Mouse (Mus musculus) thymus, adult 2 months (tissue): ENCODE measurements around the gene Tmem263. TPM values are rescaled to one million over a fixed set of nuclear protein-coding genes. Genes with fewer than 3 reads are reported as not detected.

Source experiments
- DNase-seq: peaks from one replicate; pipeline ENCODE4 v3.0.0; 2021
- H3K27ac ChIP-seq: fragments of 200-500 bp; 2 replicates; pipeline ENCODE4 v1.5.1; 2012; ENCODE audit warnings: low read length, control low read depth; ENCODE audit not compliant: control insufficient read depth, insufficient read depth
- H3K27me3 ChIP-seq: fragments of 200-500 bp; 2 replicates; pipeline ENCODE4 v1.6.1; 2012; ENCODE audit warnings: mild to moderate bottlenecking, low read length, moderate library complexity, mixed read lengths; ENCODE audit not compliant: control insufficient read depth, insufficient read depth
- H3K36me3 ChIP-seq: fragments of 200-500 bp; 2 replicates; pipeline ENCODE4 v1.6.1; 2012; ENCODE audit warnings: mild to moderate bottlenecking, low read length, moderate library complexity; ENCODE audit not compliant: control insufficient read depth, insufficient read depth
- H3K4me1 ChIP-seq: fragments of 200-500 bp; replicated peaks from 2 replicates; pipeline ENCODE4 v1.6.1; 2012; ENCODE audit warnings: low read length; ENCODE audit not compliant: control insufficient read depth, insufficient read depth
- H3K4me3 ChIP-seq: fragments of 200-500 bp; 2 replicates; pipeline ENCODE4 v1.5.1; 2012; ENCODE audit warnings: mild to moderate bottlenecking, low read length, control low read depth, moderate library complexity; ENCODE audit not compliant: control insufficient read depth, insufficient read depth
- CTCF ChIP-seq: fragments of 200-500 bp; IDR thresholded peaks from 2 replicates; pipeline ENCODE4 v1.5.1; 2012; ENCODE audit warnings: mild to moderate bottlenecking, control low read depth, low read length, moderate library complexity, borderline replicate concordance; ENCODE audit not compliant: control insufficient read depth, poor library complexity, insufficient read depth; ENCODE audit errors: extremely low read depth
- POLR2A ChIP-seq: fragments of 200-500 bp; IDR thresholded peaks from 2 replicates; pipeline ENCODE4 v1.6.1; 2012; ENCODE audit warnings: mild to moderate bottlenecking, low read length, control low read depth, moderate library complexity; ENCODE audit not compliant: control insufficient read depth, poor library complexity, insufficient read depth; ENCODE audit errors: extremely low read depth
- WGBS: fragments of 180-500 bp; shearing (Covaris S2); methylation state at CpG from one replicate; pipeline ENCODE4 v1.1.7; 2018; 5-methylcytosine and 5-hydroxymethylcytosine counted together
- polyA plus RNA-seq: library from polyadenylated mRNA; depleted of rRNA; stranded (reverse); fragments of >200 nt; gene quantifications from 2 replicates; pipeline ENCODE4 v1.2.3, GENCODE M21; 2012; rRNA removed

The Tmem263 gene
- polyA plus RNA-seq, 1 experiment: 6.1 TPM

GRCm38 (mm10) chr10:85165306-85165705 is 62.9 kb downstream of the Tmem263 start:
- peaks cover 14% of the 10 kb centered on the region for H3K4me1 ChIP-seq
- 96% methylated on average over 5 of the region's 5 CpGs for WGBS
- H3K4me3 ChIP-seq: no peak overlapping the region
- no peak for DNase-seq
- H3K27ac ChIP-seq: no peak overlapping the region
- H3K36me3 ChIP-seq: no peaks in the 10 kb centered on the region
- no peaks in the 10 kb centered on the region for H3K27me3 ChIP-seq
- no peak for TF ChIP-seq POLR2A
- no peak for TF ChIP-seq CTCF

Other genes starting within 250 kb of the Tmem263 start
- gene Ric8b, start 185.0 kb upstream of the Tmem263 start, polyA plus RNA-seq: 15.0 and 17.6 TPM in 2 replicates
- gene Fhl4, start 132 bp upstream of the Tmem263 start, polyA plus RNA-seq: 0.78 and 0.98 TPM in 2 replicates
- 8.0 and 8.1 TPM in 2 replicates for gene Mterf2, start 25.4 kb downstream of the Tmem263 start, polyA plus RNA-seq
- 38.4 and 47.9 TPM in 2 replicates for gene Cry1, start 82.4 kb downstream of the Tmem263 start, polyA plus RNA-seq